Mouse (Mus musculus) embryonic fibroblast, embryonic 13.5 days (primary cell): ENCODE data around the gene Gm12169.

Experiments used
- CTCF ChIP-seq: IDR thresholded peaks from 2 replicates; pipeline ENCODE4 v1.5.1; 2011; ENCODE audit warnings: mild to moderate bottlenecking, control low read depth, low read length, moderate library complexity, borderline replicate concordance; ENCODE audit not compliant: insufficient read depth
- POLR2A ChIP-seq: IDR thresholded peaks from 2 replicates; pipeline ENCODE4 v1.6.1; 2011; ENCODE audit warnings: low read depth, mild to moderate bottlenecking, control low read depth, low read length, moderate library complexity

DNA sequence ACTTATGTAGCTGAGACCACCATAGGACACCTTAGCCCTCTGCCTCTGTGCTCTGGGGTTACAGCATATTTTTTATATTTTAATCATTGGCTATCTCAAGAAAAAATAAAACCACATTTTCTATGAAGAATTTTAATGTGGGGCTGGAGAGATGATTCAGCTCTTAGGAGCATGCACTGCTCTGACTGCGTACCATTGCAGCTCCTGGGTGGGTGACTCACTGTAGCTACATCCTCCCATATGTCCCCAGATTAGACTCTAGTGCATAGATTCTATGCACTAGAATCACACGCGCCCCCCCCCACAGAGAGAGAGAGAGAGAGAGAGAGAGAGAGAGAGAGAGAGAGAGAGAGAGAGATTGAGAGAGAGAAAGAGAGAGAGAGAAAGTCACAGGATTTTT, 28.7 kb downstream of the Gm12169 start:
- no peak for TF ChIP-seq CTCF
- no peak for TF ChIP-seq POLR2A
